Mouse (Mus musculus) C2C12 (cell line): ENCODE results near the gene Gm39115. TPM values are rescaled to one million over a fixed set of nuclear protein-coding genes. Genes with fewer than 3 reads are reported as not detected.
"Not testable (repeated sequence)": the region's sequence is repeated elsewhere in the genome, so short reads cannot be mapped to it uniquely, and the experiment has no call there.

Experiments
- H3K27me3 ChIP-seq: one replicate; pipeline ENCODE4 v1.6.1; 2011; ENCODE audit not compliant: control insufficient read depth, insufficient read depth, insufficient read length
- H3K36me3 ChIP-seq: one replicate; pipeline ENCODE4 v1.6.1; 2011; ENCODE audit not compliant: control insufficient read depth, insufficient read depth
- H3K4me3 ChIP-seq: one replicate; pipeline ENCODE4 v1.5.1; 2011; ENCODE audit warnings: mild to moderate bottlenecking, control low read depth; ENCODE audit not compliant: poor library complexity, insufficient read depth, severe bottlenecking
- H3K79me2 ChIP-seq: one replicate; pipeline ENCODE4 v1.6.1; 2011; ENCODE audit not compliant: control insufficient read depth, insufficient read depth
- H3K79me3 ChIP-seq: one replicate; pipeline ENCODE4 v1.6.1; 2011; ENCODE audit warnings: low read depth, control low read depth
- H3ac ChIP-seq: one replicate; pipeline ENCODE3; 2011; ENCODE audit warnings: low read depth; ENCODE audit not compliant: control insufficient read depth, insufficient read length
- CEBPB ChIP-seq: IDR thresholded peaks from one replicate; pipeline ENCODE4 v1.6.1; 2011; ENCODE audit warnings: low read depth, mild to moderate bottlenecking, control low read depth, moderate library complexity
- CTCF ChIP-seq: IDR thresholded peaks from one replicate; pipeline ENCODE4 v1.5.1; 2011; ENCODE audit not compliant: control insufficient read depth, insufficient read depth, insufficient read length
- FOSL1 ChIP-seq: IDR thresholded peaks from one replicate; pipeline ENCODE4 v1.8.0; 2011; ENCODE audit warnings: mild to moderate bottlenecking, low read length; ENCODE audit not compliant: poor library complexity, insufficient read depth, severe bottlenecking
- MAX ChIP-seq: IDR thresholded peaks from one replicate; pipeline ENCODE4 v1.6.1; 2011; ENCODE audit warnings: mild to moderate bottlenecking, control low read depth
- MYOD1 ChIP-seq: IDR thresholded peaks from one replicate; pipeline ENCODE4 v1.6.1; 2011; ENCODE audit warnings: low read depth; ENCODE audit not compliant: control insufficient read depth, insufficient read length
- MYOG ChIP-seq: IDR thresholded peaks from one replicate; pipeline ENCODE4 v1.6.1; 2011; ENCODE audit not compliant: control insufficient read depth, insufficient read length; ENCODE audit errors: extremely low read depth
- USF1 ChIP-seq: IDR thresholded peaks from one replicate; pipeline ENCODE4 v1.6.1; 2011; ENCODE audit warnings: low read depth, mild to moderate bottlenecking, control low read depth, moderate library complexity
- long read RNA-seq, 2 experiments: library from polyadenylated mRNA; unstranded; transcript quantifications; one replicate each; pipeline ENCODE4 v2.0.0; 2019 to 2020
- polyA plus RNA-seq: library from polyadenylated mRNA; unstranded; fragments of >200 nt; fragmentation: generic; extraction: Trizol; gene quantifications from one replicate; pipeline ENCODE4 v1.2.1, GENCODE M21; 2012; ENCODE audit warnings: missing spikeins

The Gm39115 gene
- polyA plus RNA-seq, result not detected
- long read RNA-seq, experiment 1, result 0 reads
- long read RNA-seq, experiment 2, result 0 reads

- not testable (repeated sequence) for H3K36me3 ChIP-seq, H3K79me3 ChIP-seq, H3K79me2 ChIP-seq, H3K4me3 ChIP-seq, H3ac ChIP-seq
- H3K27me3 ChIP-seq, result peaks cover 21% of the 10 kb centered on the region
Measured at GRCm38 (mm10) chr7:142135934-142136333, at the start of gene Gm39115. Gene Gm39115, minus strand, starts transcription at chr7:142136034.

- Histone ChIP-seq H3K27me3 (peaks cover 3% of the 10 kb centered on the region), H3K79me2 (no peaks in the 10 kb centered on the region), H3K4me3 (no peak overlapping the region), H3K36me3 (no peaks in the 10 kb centered on the region), H3K79me3 (no peaks in the 10 kb centered on the region), H3ac (no peak overlapping the region)
- TF ChIP-seq MAX, result no peak
- TF ChIP-seq FOSL1, result no peak
- no peak for TF ChIP-seq USF1
- no peak for TF ChIP-seq CEBPB
- TF ChIP-seq MYOG, result no peak
- no peak for TF ChIP-seq CTCF
- no peak for TF ChIP-seq MYOD1
Measured at GRCm38 (mm10) chr7:142181021-142181420, 45.2 kb upstream of the Gm39115 start.

GRCm38 (mm10) chr7:142178685-142179084, 42.9 kb upstream of the Gm39115 start:
- H3K79me3 ChIP-seq, result no peaks in the 10 kb centered on the region
- H3K4me3 ChIP-seq, result no peak overlapping the region
- no peaks in the 10 kb centered on the region for H3K79me2 ChIP-seq
- no peak overlapping the region for H3ac ChIP-seq
- no peaks in the 10 kb centered on the region for H3K36me3 ChIP-seq
- TF ChIP-seq MYOD1, result no peak
- no peak for TF ChIP-seq FOSL1
- TF ChIP-seq CEBPB, result no peak
- no peak for TF ChIP-seq MAX
- no peak for TF ChIP-seq CTCF
- no peak for TF ChIP-seq USF1
- no peak for TF ChIP-seq MYOG
- peaks cover 3% of the 10 kb centered on the region for H3K27me3 ChIP-seq

GRCm38 (mm10) chr7:142175905-142176304, 40.1 kb upstream of the Gm39115 start, which contains the start of gene Krtap5-2:
Gene Krtap5-2, minus strand, starts transcription at chr7:142176005.
- not testable (repeated sequence) for H3K4me3 ChIP-seq, H3K36me3 ChIP-seq, H3K79me2 ChIP-seq, H3K27me3 ChIP-seq, H3K79me3 ChIP-seq, H3ac ChIP-seq

DNA sequence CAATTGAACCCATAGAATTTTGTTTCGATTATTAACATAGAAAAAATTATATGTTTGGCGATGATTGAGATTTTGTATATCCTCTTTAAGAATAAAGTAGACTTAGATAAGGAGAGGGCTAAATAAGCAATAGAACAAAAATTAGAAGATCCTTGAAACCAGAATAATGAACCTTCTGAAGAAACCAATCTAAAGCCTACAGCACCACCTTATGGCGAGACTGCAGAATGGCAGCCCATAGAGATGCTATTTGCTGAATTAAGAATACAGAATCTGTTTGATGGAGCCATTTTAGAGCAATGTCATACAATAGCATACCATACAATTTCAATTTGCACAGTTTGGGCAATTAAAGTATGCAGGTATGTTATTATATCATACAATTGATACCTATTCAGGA, 34.0 kb upstream of the Gm39115 start:
- H3ac ChIP-seq, result no peak overlapping the region
- H3K4me3 ChIP-seq, result no peak overlapping the region
- no peaks in the 10 kb centered on the region for H3K79me2 ChIP-seq
- TF ChIP-seq MYOG, result no peak
- no peak for TF ChIP-seq USF1
- no peak for TF ChIP-seq MAX
- TF ChIP-seq CTCF, result no peak
- no peak for TF ChIP-seq CEBPB
- no peak for TF ChIP-seq FOSL1
- TF ChIP-seq MYOD1, result no peak
- H3K79me3 ChIP-seq, result no peaks in the 10 kb centered on the region
- H3K36me3 ChIP-seq, result no peaks in the 10 kb centered on the region
- H3K27me3 ChIP-seq, result no peaks in the 10 kb centered on the region

- not testable (repeated sequence) for H3K4me3 ChIP-seq, H3K79me2 ChIP-seq, H3ac ChIP-seq, H3K36me3 ChIP-seq, H3K79me3 ChIP-seq
- H3K27me3 ChIP-seq, result peaks cover 10% of the 10 kb centered on the region
Measured at GRCm38 (mm10) chr7:142165639-142166038, 29.8 kb upstream of the Gm39115 start, which contains the start of gene Gm4553. Gene Gm4553, minus strand, starts transcription at chr7:142165739.

DNA sequence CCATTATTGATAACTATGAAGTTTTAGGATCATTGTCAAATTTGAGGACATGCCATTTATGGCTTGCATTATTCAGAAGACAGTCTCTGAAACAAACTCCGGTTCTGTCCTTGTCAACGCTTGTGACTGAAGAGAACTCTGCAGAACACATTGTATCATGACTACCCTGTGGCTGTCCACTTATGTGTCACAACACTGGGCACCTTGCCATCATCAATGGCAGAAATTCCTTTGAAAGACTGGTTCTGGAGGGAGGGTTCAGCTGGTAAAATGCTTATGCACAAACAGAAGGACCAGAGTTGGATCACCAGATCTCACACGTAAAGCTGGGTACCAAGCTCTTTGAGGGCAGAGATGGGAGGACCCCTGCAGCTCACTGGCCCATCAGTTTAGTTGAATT, 23.5 kb upstream of the Gm39115 start:
- H3K4me3 ChIP-seq, result no peak overlapping the region

GRCm38 (mm10) chr7:142157013-142157412, 21.2 kb upstream of the Gm39115 start, which contains the start of gene Gm29735:
Gene Gm29735, minus strand, starts transcription at chr7:142157113.
- H3ac ChIP-seq, H3K79me3 ChIP-seq, H3K79me2 ChIP-seq, H3K36me3 ChIP-seq, H3K4me3 ChIP-seq: not testable (repeated sequence)
- peaks cover 22% of the 10 kb centered on the region for H3K27me3 ChIP-seq

More for the DNA sequence above, 23.5 kb upstream of the Gm39115 start:
- Histone ChIP-seq H3ac (no peak overlapping the region), H3K36me3 (no peaks in the 10 kb centered on the region), H3K27me3 (peaks cover 25% of the 10 kb centered on the region), H3K79me3 (no peaks in the 10 kb centered on the region), H3K79me2 (no peaks in the 10 kb centered on the region)
- TF ChIP-seq MAX (no peak), FOSL1 (no peak), MYOG (no peak), MYOD1 (no peak), CTCF (no peak), USF1 (no peak), CEBPB (no peak)
